Mouse (Mus musculus): ENCODE data around the gene Serpinb5. TPM values are rescaled to one million over a fixed set of nuclear protein-coding genes. Genes with fewer than 3 reads are reported as not detected.

Gene Serpinb5
- total and polyA plus RNA-seq, 3 experiments, result not detected

- in situ Hi-C loops (cut with MboI; ENCODE audit: low pct_ligation_motif_present, low pct_unique_long_range_greater_than_20kb, low sequenced_read_pairs) (loop anchor here (10.0 kb wide), 1 partner anchor 72 kb away; no protein-coding TSS in a partner anchor), dilution Hi-C loops (cut with MboI; ENCODE audit: extremely low pct_ligation_motif_present, extremely low pct_unique_long_range_greater_than_20kb, low sequenced_read_pairs) (no loop called here)
- no peak overlapping the region for H3K27ac ChIP-seq (ENCODE audit: insufficient read depth, low read depth)
- peaks cover 0 to 8% of the 10 kb centered on the region in 2 experiments; a peak in 2 of 4 replicates for H3K4me1 ChIP-seq (ENCODE audit: control insufficient read depth in 1 of 2, insufficient read depth in 2 of 2)
- no peak overlapping the region for H3K4me2 ChIP-seq (ENCODE audit: insufficient read depth, low read depth, poor library complexity, severe bottlenecking)
- no peaks in the 10 kb centered on the region for H3K9me3 ChIP-seq (replicated peaks; ENCODE audit: low read length)
- H3K4me3 ChIP-seq (replicated peaks in 1 of 3; ENCODE audit: low read depth in 2 of 3, low read length in 2 of 3, poor library complexity in 1 of 3), result no peak overlapping the region
- no peaks in the 10 kb centered on the region for H3K36me3 ChIP-seq (replicated peaks in 1 of 2; ENCODE audit: control insufficient read depth in 1 of 2, insufficient read depth in 1 of 2, low read length in 1 of 2)
- TF ChIP-seq E2F4 (IDR thresholded peaks at IDR 0.05; ENCODE audit: insufficient replicate concordance, low read depth, low read length) (no peak), ELF1 (IDR thresholded peaks at IDR 0.05; ENCODE audit: low read depth, low read length) (no peak), ZKSCAN1 (IDR thresholded peaks at IDR 0.05; ENCODE audit: borderline replicate concordance, low read depth, low read length) (no peak)
- no peaks in the 10 kb centered on the region for H3K27me3 ChIP-seq (replicated peaks)
- no peak for DNase-seq (ENCODE audit: extremely low read depth)
- H3K79me2 ChIP-seq (replicated peaks; ENCODE audit: control insufficient read depth, extremely low read depth, insufficient read depth, poor library complexity, severe bottlenecking), result no peaks in the 10 kb centered on the region
- no peak overlapping the region for H3K9ac ChIP-seq (ENCODE audit: insufficient read depth, low read depth)
These were observed 44.2 kb upstream of the Serpinb5 start for GRCm38 (mm10) chr1:106816766-106817165.

GRCm38 (mm10) chr1:106818323-106818722, 42.6 kb upstream of the Serpinb5 start:
- DNase-seq (ENCODE audit: extremely low read depth), result peak; percentile 54
- Histone ChIP-seq H3K36me3 (replicated peaks in 1 of 2; ENCODE audit: control insufficient read depth in 1 of 2, insufficient read depth in 1 of 2, low read length in 1 of 2) (no peaks in the 10 kb centered on the region), H3K4me1 (ENCODE audit: control insufficient read depth in 1 of 2, insufficient read depth in 2 of 2) (peaks cover 0 to 16% of the 10 kb centered on the region in 2 experiments; a peak in 2 of 4 replicates), H3K4me3 (replicated peaks in 1 of 3; ENCODE audit: low read depth in 2 of 3, low read length in 2 of 3, poor library complexity in 1 of 3) (no peak overlapping the region), H3K4me2 (ENCODE audit: insufficient read depth, low read depth, poor library complexity, severe bottlenecking) (no peak overlapping the region), H3K9me3 (replicated peaks; ENCODE audit: low read length) (no peaks in the 10 kb centered on the region), H3K27me3 (replicated peaks) (no peaks in the 10 kb centered on the region), H3K27ac (ENCODE audit: insufficient read depth, low read depth) (no peak overlapping the region), H3K79me2 (replicated peaks; ENCODE audit: control insufficient read depth, extremely low read depth, insufficient read depth, poor library complexity, severe bottlenecking) (no peaks in the 10 kb centered on the region), H3K9ac (ENCODE audit: insufficient read depth, low read depth) (no peak overlapping the region)
- dilution Hi-C loops (cut with MboI; ENCODE audit: extremely low pct_ligation_motif_present, extremely low pct_unique_long_range_greater_than_20kb, low sequenced_read_pairs) (no loop called here), in situ Hi-C loops (cut with MboI; ENCODE audit: low pct_ligation_motif_present, low pct_unique_long_range_greater_than_20kb, low sequenced_read_pairs) (loop anchor here (10.0 kb wide), 1 partner anchor 74 kb away; no protein-coding TSS in a partner anchor)
- TF ChIP-seq GABPA (IDR thresholded peaks at IDR 0.05; ENCODE audit: insufficient replicate concordance, low read depth, low read length) (no peak), MEF2A (IDR thresholded peaks at IDR 0.05; ENCODE audit: borderline replicate concordance, low read depth, low read length) (no peak), ZC3H11A (IDR thresholded peaks at IDR 0.05; ENCODE audit: low read depth, low read length) (peak; percentile 50), USF2 (conservative IDR thresholded peaks at IDR 0.05; ENCODE audit: low read depth, low read length) (no peak), PAX5 (IDR thresholded peaks at IDR 0.05; ENCODE audit: low read length) (no peak), USF1 (IDR thresholded peaks at IDR 0.05; ENCODE audit: low read depth, low read length) (no peak), MAX (IDR thresholded peaks at IDR 0.05; ENCODE audit: low read length) (no peak), ZKSCAN1 (IDR thresholded peaks at IDR 0.05; ENCODE audit: borderline replicate concordance, low read depth, low read length) (no peak), SMC3 (IDR thresholded peaks at IDR 0.05; ENCODE audit: low read depth, low read length) (peak; percentile 62), HCFC1 (IDR thresholded peaks at IDR 0.05; ENCODE audit: low read depth, low read length) (no peak), POLR2A (IDR thresholded peaks at IDR 0.05; ENCODE audit: low read depth, low read length) (no peak), SIN3A (IDR thresholded peaks at IDR 0.05; ENCODE audit: low read length) (no peak), ELF1 (IDR thresholded peaks at IDR 0.05; ENCODE audit: low read depth, low read length) (no peak), CHD1 (IDR thresholded peaks at IDR 0.05; ENCODE audit: low read depth, low read length) (no peak), CHD2 (IDR thresholded peaks at IDR 0.05; ENCODE audit: low read length) (no peak), JUN (IDR thresholded peaks at IDR 0.05; ENCODE audit: insufficient read depth, low read depth, low read length) (no peak), MAZ (IDR thresholded peaks at IDR 0.05; ENCODE audit: low read depth, low read length) (0 out of 2 replicates have a peak, but pooled peaks have one; percentile 58), IRF4 (IDR thresholded peaks at IDR 0.05; ENCODE audit: low read depth, low read length) (peak; percentile 73), UBTF (IDR thresholded peaks at IDR 0.05; ENCODE audit: low read depth, low read length) (no peak), EP300 (IDR thresholded peaks at IDR 0.05; ENCODE audit: low read length) (peak; percentile 22; the same call in 1 of the 2 replicates), MYC (IDR thresholded peaks at IDR 0.05; ENCODE audit: low read depth, low read length) (peak; percentile 57; the same call in 1 of the 2 replicates), NELFE (IDR thresholded peaks at IDR 0.05; ENCODE audit: low read depth, low read length) (no peak), BHLHE40 (IDR thresholded peaks at IDR 0.05; ENCODE audit: low read depth, low read length) (no peak), NRF1 (IDR thresholded peaks at IDR 0.05; ENCODE audit: low read depth, low read length) (no peak), TBP (conservative IDR thresholded peaks at IDR 0.05; ENCODE audit: low read depth, low read length) (0 out of 2 replicates have a peak, but pooled peaks have one; percentile 36), RAD21 (IDR thresholded peaks at IDR 0.05; ENCODE audit: low read depth, low read length) (peak; percentile 85), KAT2A (IDR thresholded peaks at IDR 0.05; ENCODE audit: insufficient replicate concordance, low read length) (no peak), TCF12 (IDR thresholded peaks at IDR 0.05; ENCODE audit: low read depth, low read length) (0 out of 2 replicates have a peak, but pooled peaks have one; percentile 16), MAFK (IDR thresholded peaks at IDR 0.05; ENCODE audit: insufficient replicate concordance, low read length) (no peak), E2F4 (IDR thresholded peaks at IDR 0.05; ENCODE audit: insufficient replicate concordance, low read depth, low read length) (no peak), POLR2AphosphoS2 (IDR thresholded peaks at IDR 0.05; ENCODE audit: low read depth, low read length) (no peak), ZNF384 (IDR thresholded peaks at IDR 0.05; ENCODE audit: low read depth, low read length) (peak; percentile 92)

Data from CH12.LX (cell line).